8 mouse cellular contexts compared by ENCODE assay signal in genomic region chr16:20692241-20692965, GRCm38 (mm10). TPM values are rescaled to one million over a fixed set of nuclear protein-coding genes. Genes with fewer than 3 reads are reported as not detected.
DNase-seq lines count a peak whose midpoint lies in the region; ATAC-seq and TF ChIP-seq lines count a peak whose summit lies in the region.

No protein-coding gene starts in this region.

- no peak for TF ChIP-seq CTCF in cortical plate, adult 2 months (IDR thresholded peaks at IDR 0.05; ENCODE audit: extremely low read depth, insufficient read depth, low read length)
- TF ChIP-seq CTCF in midbrain, postnatal 0 days (IDR thresholded peaks at IDR 0.05) = no peak

- DNase-seq in kidney, postnatal 4 days = no peak
- no peak for DNase-seq in midbrain, postnatal 0 days (ENCODE audit: low spot score)
- DNase-seq in gastrocnemius, adult 18-20 months (ENCODE audit: low spot score) = no peak
- no peak for DNase-seq in heart, postnatal 4 days

- no peak overlapping the region for H3K9ac ChIP-seq in kidney, embryonic 15.5 days
- peak overlapping the region; percentile 85; the same call in 1 of the 2 replicates for H3K9ac ChIP-seq in hindbrain, embryonic 13.5 days
- peak overlapping the region; percentile 98; the same call in 1 of the 2 replicates for H3K9ac ChIP-seq in midbrain, postnatal 0 days (replicated peaks; ENCODE audit: low read length, poor library complexity, severe bottlenecking)

- peaks cover 4% of the 10 kb centered on the region; the same call in 1 of the 2 replicates for H3K27me3 ChIP-seq in kidney, embryonic 15.5 days
- no peaks in the 10 kb centered on the region for H3K27me3 ChIP-seq in hindbrain, embryonic 13.5 days
- H3K27me3 ChIP-seq in midbrain, postnatal 0 days (ENCODE audit: insufficient read depth, low read length) = no peaks in the 10 kb centered on the region

- H3K4me1 ChIP-seq in kidney, embryonic 15.5 days = peaks cover 40% of the 10 kb centered on the region
- H3K4me1 ChIP-seq in cortical plate, adult 2 months (ENCODE audit: control insufficient read depth, insufficient read depth, low read length) = no peaks in the 10 kb centered on the region
- peaks cover 49% of the 10 kb centered on the region for H3K4me1 ChIP-seq in hindbrain, embryonic 13.5 days (replicated peaks)
- H3K4me1 ChIP-seq in midbrain, postnatal 0 days (ENCODE audit: insufficient read depth, low read length) = peaks cover 12% of the 10 kb centered on the region; the same call in 1 of the 2 replicates

- whole genome bisulfite sequencing in kidney, embryonic 15.5 days = 44% methylated on average over 16 of the region's 16 CpGs
- WGBS in hindbrain, embryonic 13.5 days = 37% methylated on average over 16 of the region's 16 CpGs
- 37% methylated on average over 16 of the region's 16 CpGs for WGBS in midbrain, postnatal 0 days

- H3K4me3 ChIP-seq in kidney, embryonic 15.5 days (replicated peaks) = peak overlapping the region; percentile 65
- peak overlapping the region; percentile 82; the same call in 1 of the 2 replicates for H3K4me3 ChIP-seq in cortical plate, adult 2 months (ENCODE audit: insufficient read depth, low read length)
- H3K4me3 ChIP-seq in hindbrain, embryonic 13.5 days = peak overlapping the region; percentile 64
- peak overlapping the region; percentile 70; the same call in 1 of the 2 replicates for H3K4me3 ChIP-seq in midbrain, postnatal 0 days (ENCODE audit: low read depth, low read length)

- peak overlapping the region; percentile 90; the same call in 1 of the 2 replicates for H3K4me2 ChIP-seq in kidney, embryonic 15.5 days
- peak overlapping the region; percentile 81 for H3K4me2 ChIP-seq in hindbrain, embryonic 13.5 days
- H3K4me2 ChIP-seq in midbrain, postnatal 0 days (ENCODE audit: low read depth, low read length, poor library complexity, severe bottlenecking) = peak overlapping the region; percentile 83; the same call in 1 of the 2 replicates

- H3K27ac ChIP-seq in kidney, embryonic 15.5 days = peak overlapping the region; percentile 93; the same call in 1 of the 2 replicates
- H3K27ac ChIP-seq in cortical plate, adult 2 months (ENCODE audit: insufficient read depth, low read length) = peak overlapping the region; percentile 1; the same call in 1 of the 2 replicates
- peak overlapping the region; percentile 98 for H3K27ac ChIP-seq in hindbrain, embryonic 13.5 days
- peak overlapping the region; percentile 97 for H3K27ac ChIP-seq in midbrain, postnatal 0 days (ENCODE audit: low read depth, low read length)

- no peaks in the 10 kb centered on the region for H3K9me3 ChIP-seq in kidney, embryonic 15.5 days (replicated peaks)
- H3K9me3 ChIP-seq in hindbrain, embryonic 13.5 days = no peaks in the 10 kb centered on the region
- H3K9me3 ChIP-seq in midbrain, postnatal 0 days (ENCODE audit: low read length) = no peaks in the 10 kb centered on the region

- no peak for ATAC-seq in kidney, embryonic 15.5 days (replicated peaks; ENCODE audit: low FRiP score)
- ATAC-seq in hindbrain, embryonic 13.5 days (ENCODE audit: low FRiP score) = peak; percentile 0; the same call in 1 of the 2 replicates
- no peak for ATAC-seq in midbrain, postnatal 0 days (ENCODE audit: low FRiP score)
- no peak for ATAC-seq in erythroid progenitor cell, adult 5-6 weeks (replicated peaks; ENCODE audit: low FRiP score, poor library complexity, severe bottlenecking)

- peaks cover 53% of the 10 kb centered on the region for H3K36me3 ChIP-seq in kidney, embryonic 15.5 days
- H3K36me3 ChIP-seq in hindbrain, embryonic 13.5 days = peaks cover 50% of the 10 kb centered on the region
- H3K36me3 ChIP-seq in midbrain, postnatal 0 days (ENCODE audit: insufficient read depth, low read length) = peaks cover 33% of the 10 kb centered on the region

- TF ChIP-seq POLR2A in cortical plate, adult 2 months (IDR thresholded peaks at IDR 0.05; ENCODE audit: extremely low read depth, insufficient read depth, low read length) = no peak

RNA-seq across cellular contexts. Expression of gene Fam131a, which starts 0.6 kb away (rescaled TPM):
- polyA plus RNA-seq in kidney, embryonic 15.5 days (2015; fragmentation: Nextera tagmentation; extraction: Ambion mirVana) = 6.4 and 6.7 TPM in 2 replicates
- polyA plus RNA-seq in cortical plate, adult 2 months (2012; rRNA removed) = 316 and 358 TPM in 2 replicates
- polyA plus RNA-seq in hindbrain, embryonic 13.5 days (2015; fragmentation: Nextera tagmentation; extraction: Ambion mirVana) = 32.7 and 35.1 TPM in 2 replicates
- total RNA-seq in midbrain, postnatal 0 days (2014; rRNA removed) = 152 and 173 TPM in 2 replicates
- 70.9 and 75.9 TPM in 2 replicates for polyA plus RNA-seq in midbrain, postnatal 0 days (2015; fragmentation: Nextera tagmentation; extraction: Ambion mirVana)
- total RNA-seq in gastrocnemius, adult 18-20 months (2021) = 10 to 100 TPM; 47.5 to 59.9 TPM
- total RNA-seq in erythroid progenitor cell, adult 5-6 weeks (2015; ENCODE audit: low replicate concordance) = not detected in 2 replicates
- not detected in 2 replicates for total RNA-seq in erythroid progenitor cell, adult 5-6 weeks (2017; ENCODE audit: low replicate concordance)
- 10 to 100 TPM in 1 of 2 experiments, 1 to 10 TPM in 1; 10.0 to 13.8 TPM for total RNA-seq in heart, postnatal 4 days (2021)

RNA-seq across cellular contexts. Expression of gene Eif4g1, which starts 24.3 kb away (rescaled TPM):
- polyA plus RNA-seq in kidney, embryonic 15.5 days (2015; fragmentation: Nextera tagmentation; extraction: Ambion mirVana) = 187 and 208 TPM in 2 replicates
- polyA plus RNA-seq in cortical plate, adult 2 months (2012; rRNA removed) = 157 and 158 TPM in 2 replicates
- polyA plus RNA-seq in hindbrain, embryonic 13.5 days (2015; fragmentation: Nextera tagmentation; extraction: Ambion mirVana) = 150 and 151 TPM in 2 replicates
- total RNA-seq in midbrain, postnatal 0 days (2014; rRNA removed) = 403 and 430 TPM in 2 replicates
- polyA plus RNA-seq in midbrain, postnatal 0 days (2015; fragmentation: Nextera tagmentation; extraction: Ambion mirVana) = 102 and 118 TPM in 2 replicates
- 100 to 1,000 TPM; 426 to 438 TPM for total RNA-seq in gastrocnemius, adult 18-20 months (2021)
- total RNA-seq in erythroid progenitor cell, adult 5-6 weeks (2015; ENCODE audit: low replicate concordance) = 105 and 116 TPM in 2 replicates
- total RNA-seq in erythroid progenitor cell, adult 5-6 weeks (2017; ENCODE audit: low replicate concordance) = 109 and 153 TPM in 2 replicates
- total RNA-seq in heart, postnatal 4 days (2021) = 100 to 1,000 TPM; 374 TPM

RNA-seq across cellular contexts. Expression of gene Polr2h, which starts 25.1 kb away (rescaled TPM):
- polyA plus RNA-seq in kidney, embryonic 15.5 days (2015; fragmentation: Nextera tagmentation; extraction: Ambion mirVana) = 116 and 120 TPM in 2 replicates
- polyA plus RNA-seq in cortical plate, adult 2 months (2012; rRNA removed) = 52.5 and 53.1 TPM in 2 replicates
- 83.5 and 93.7 TPM in 2 replicates for polyA plus RNA-seq in hindbrain, embryonic 13.5 days (2015; fragmentation: Nextera tagmentation; extraction: Ambion mirVana)
- total RNA-seq in midbrain, postnatal 0 days (2014; rRNA removed) = 40.0 and 40.3 TPM in 2 replicates
- 72.3 and 84.6 TPM in 2 replicates for polyA plus RNA-seq in midbrain, postnatal 0 days (2015; fragmentation: Nextera tagmentation; extraction: Ambion mirVana)
- total RNA-seq in gastrocnemius, adult 18-20 months (2021) = 1 to 10 TPM; 7.8 to 9.5 TPM
- total RNA-seq in erythroid progenitor cell, adult 5-6 weeks (2015; ENCODE audit: low replicate concordance) = 2.9 and 10.5 TPM in 2 replicates
- total RNA-seq in erythroid progenitor cell, adult 5-6 weeks (2017; ENCODE audit: low replicate concordance) = 5.8 and 11.2 TPM in 2 replicates
- 10 to 100 TPM; 15.6 to 16.7 TPM for total RNA-seq in heart, postnatal 4 days (2021)

RNA-seq across cellular contexts. Expression of gene Clcn2, which starts 25.1 kb away (rescaled TPM):
- 16.3 and 20.1 TPM in 2 replicates for polyA plus RNA-seq in kidney, embryonic 15.5 days (2015; fragmentation: Nextera tagmentation; extraction: Ambion mirVana)
- polyA plus RNA-seq in cortical plate, adult 2 months (2012; rRNA removed) = 122 and 132 TPM in 2 replicates
- polyA plus RNA-seq in hindbrain, embryonic 13.5 days (2015; fragmentation: Nextera tagmentation; extraction: Ambion mirVana) = 30.2 and 31.1 TPM in 2 replicates
- total RNA-seq in midbrain, postnatal 0 days (2014; rRNA removed) = 61.9 and 69.4 TPM in 2 replicates
- 21.1 and 21.9 TPM in 2 replicates for polyA plus RNA-seq in midbrain, postnatal 0 days (2015; fragmentation: Nextera tagmentation; extraction: Ambion mirVana)
- total RNA-seq in gastrocnemius, adult 18-20 months (2021) = 1 to 10 TPM in 1 of 2 experiments, under 1 TPM in 1; 0.64 to 1.1 TPM
- total RNA-seq in erythroid progenitor cell, adult 5-6 weeks (2015; ENCODE audit: low replicate concordance) = 11.5 and 21.0 TPM in 2 replicates
- 9.9 and 10.7 TPM in 2 replicates for total RNA-seq in erythroid progenitor cell, adult 5-6 weeks (2017; ENCODE audit: low replicate concordance)
- total RNA-seq in heart, postnatal 4 days (2021) = 1 to 10 TPM; 3.2 to 4.5 TPM

RNA-seq across cellular contexts. Expression of gene Chrd, which starts 40.5 kb away (rescaled TPM):
- 4.6 and 7.4 TPM in 2 replicates for polyA plus RNA-seq in kidney, embryonic 15.5 days (2015; fragmentation: Nextera tagmentation; extraction: Ambion mirVana)
- polyA plus RNA-seq in cortical plate, adult 2 months (2012; rRNA removed) = 71.8 and 94.6 TPM in 2 replicates
- polyA plus RNA-seq in hindbrain, embryonic 13.5 days (2015; fragmentation: Nextera tagmentation; extraction: Ambion mirVana) = 5.7 and 6.4 TPM in 2 replicates
- 17.1 and 18.1 TPM in 2 replicates for total RNA-seq in midbrain, postnatal 0 days (2014; rRNA removed)
- 4.1 TPM in 2 replicates for polyA plus RNA-seq in midbrain, postnatal 0 days (2015; fragmentation: Nextera tagmentation; extraction: Ambion mirVana)
- 1 to 10 TPM; 2.1 to 3.1 TPM for total RNA-seq in gastrocnemius, adult 18-20 months (2021)
- not detected in 2 replicates for total RNA-seq in erythroid progenitor cell, adult 5-6 weeks (2015; ENCODE audit: low replicate concordance)
- total RNA-seq in erythroid progenitor cell, adult 5-6 weeks (2017; ENCODE audit: low replicate concordance) = not detected in 2 replicates
- 1 to 10 TPM; 1.6 to 1.9 TPM for total RNA-seq in heart, postnatal 4 days (2021)

Comparison
In these comparisons a context has a peak if more than half of its experiments do, and no peak if none do; other contexts are left out.
1. H3K27ac ChIP-seq: peak in every context shown above with its lines; median percentile 98 in hindbrain, embryonic 13.5 days; 97 in midbrain, postnatal 0 days; 93 in kidney, embryonic 15.5 days; 1 in cortical plate, adult 2 months.
2. RNA of gene Fam131a, which starts 0.6 kb away (total RNA-seq): 152 to 173 TPM in midbrain, postnatal 0 days, 47.5 to 59.9 TPM in gastrocnemius, adult 18-20 months and 10.0 to 13.8 TPM in heart, postnatal 4 days; not detected in erythroid progenitor cell, adult 5-6 weeks; every median in the first group is over 10 times any median in the second.
3. Peak in every context shown above with its lines, with median percentiles within 50 percentile points of each other: H3K4me2 ChIP-seq and H3K4me3 ChIP-seq.